Mouse (Mus musculus): ENCODE measurements at regions not wholly inside any gene's neighbourhood (a gene's known extent, or its start where the extent isn't known, plus 50 kb on each side); places are given as distances from the start of the nearest gene placed in this dataset.
A peak's percentile ranks its signal among the peaks of the same experiment; 100 is the strongest.

DNA sequence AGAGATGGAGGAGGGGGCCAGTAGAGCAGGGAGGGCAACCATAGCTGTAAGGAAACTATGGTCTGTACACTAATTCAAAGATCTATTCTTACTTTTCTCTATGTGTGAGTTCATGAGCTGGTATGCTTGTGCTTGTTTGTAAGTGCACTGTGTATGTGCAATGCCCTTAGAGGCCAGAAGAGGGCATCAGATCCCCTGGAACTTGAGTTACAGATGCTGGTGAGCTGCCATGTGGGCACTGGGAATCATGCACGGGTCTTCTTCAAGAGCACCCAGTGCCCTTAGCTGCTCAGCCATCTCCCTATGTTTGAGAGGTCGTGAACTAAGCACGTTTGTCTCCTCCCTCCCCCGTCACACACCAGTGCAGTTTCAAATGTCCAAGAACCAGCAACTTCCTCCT is 68.9 kb downstream of the Tbx3 start:
- no peak for DNase-seq (ENCODE audit: low spot score in 2 of 2)

DNA sequence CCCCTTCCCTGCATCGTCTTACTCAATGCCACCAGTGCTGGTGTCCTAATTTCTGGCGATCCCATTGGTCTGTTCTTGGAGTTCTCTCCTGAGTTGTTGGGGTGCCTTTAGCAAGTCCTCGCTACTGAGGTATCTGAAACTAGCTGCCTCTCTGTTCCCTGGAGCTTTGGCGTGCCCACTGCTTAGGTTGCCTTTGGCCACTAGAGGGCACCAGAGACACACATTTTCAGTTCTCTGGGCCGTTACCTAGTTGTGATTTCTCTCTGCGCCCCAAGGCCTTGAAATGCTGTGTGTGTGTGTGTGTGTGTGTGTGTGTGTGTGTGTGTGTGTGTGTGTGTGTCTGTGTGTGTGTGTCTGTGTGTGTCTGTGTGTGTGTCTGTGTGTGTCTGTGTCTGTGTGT is 70.6 kb downstream of the Tbx3 start:
- peak in 1 of 2 experiments; percentile 11 for DNase-seq (ENCODE audit: low spot score in 2 of 2)

- DNase-seq (ENCODE audit: low spot score in 2 of 2): no peak
Measured at GRCm38 (mm10) chr5:119743733-119744132, 73.3 kb downstream of the Tbx3 start.

- no peak for DNase-seq (ENCODE audit: low spot score in 2 of 2)
Measured at GRCm38 (mm10) chr5:119747038-119747437, 76.6 kb downstream of the Tbx3 start.

GRCm38 (mm10) chr5:119748667-119749066 is 78.2 kb downstream of the Tbx3 start:
- DNase-seq (ENCODE audit: low spot score in 2 of 2): no peak

DNA sequence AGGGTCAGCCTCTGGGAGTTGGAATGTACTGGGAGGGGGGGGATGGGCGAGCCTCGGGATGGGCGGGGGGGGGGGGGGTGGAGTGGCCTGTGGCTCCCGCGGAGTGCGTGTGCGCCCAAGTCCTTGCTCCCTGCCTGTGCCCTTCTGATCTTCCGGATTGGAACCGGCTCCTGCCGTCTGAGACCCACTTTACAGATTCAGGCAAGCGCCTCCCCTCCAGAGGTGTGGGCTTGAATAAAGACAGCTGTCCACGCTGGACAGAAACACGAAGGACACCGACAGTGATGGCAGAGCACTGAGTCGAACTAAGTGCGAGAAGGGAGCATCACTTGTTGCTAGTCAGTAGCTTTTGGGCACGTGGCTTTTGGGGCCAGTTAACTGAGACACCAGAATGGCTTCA is 78.7 kb downstream of the Tbx3 start:
- no peak for DNase-seq (ENCODE audit: low spot score in 2 of 2)

GRCm38 (mm10) chr5:119755782-119756181 is 76.7 kb upstream of the Tbx5 start:
- DNase-seq (ENCODE audit: low spot score in 2 of 2): no peak

DNA sequence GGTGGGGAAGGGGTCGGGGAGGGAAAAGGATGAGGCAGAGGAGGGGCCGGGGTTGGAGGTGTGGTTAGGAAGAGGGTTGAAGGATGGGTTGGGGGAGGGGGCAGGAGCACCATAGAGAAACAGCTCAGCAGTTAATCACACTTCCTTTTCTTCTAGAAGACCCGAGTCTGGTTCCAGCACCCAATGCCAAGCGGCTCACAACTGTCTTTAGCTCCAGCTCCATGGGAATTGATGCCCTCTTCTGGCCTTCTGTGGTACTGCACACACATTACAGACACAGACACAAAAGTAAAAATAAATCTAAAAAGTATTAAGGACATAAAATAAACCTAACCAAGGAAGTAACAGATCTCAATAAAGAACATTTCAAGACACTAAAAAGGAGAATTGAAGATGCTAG is 73.6 kb upstream of the Tbx5 start:
- no peak for DNase-seq (ENCODE audit: low spot score in 2 of 2)

GRCm38 (mm10) chr5:119762102-119762501 is 70.4 kb upstream of the Tbx5 start:
- no peak for DNase-seq (ENCODE audit: low spot score in 2 of 2)

DNA sequence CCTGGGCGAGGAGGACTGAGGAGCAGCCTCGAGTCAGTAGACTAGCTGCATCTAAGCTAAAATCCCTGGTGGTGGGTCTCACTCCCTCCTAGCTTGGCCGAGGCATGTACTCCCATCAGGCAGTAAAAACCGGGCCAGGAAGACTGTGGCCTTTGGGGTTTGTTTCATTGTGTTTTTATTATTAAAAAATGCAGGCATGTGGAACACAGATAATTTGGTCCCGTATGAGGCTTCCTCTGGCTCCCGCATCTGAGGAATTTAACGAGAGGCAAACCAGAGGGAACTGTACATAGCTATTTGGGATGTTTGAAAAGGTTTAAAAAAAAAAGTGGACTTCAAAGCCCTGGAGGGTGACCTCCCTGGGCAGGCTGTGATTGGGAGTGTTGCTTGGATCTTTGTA is 69.1 kb upstream of the Tbx5 start:
- DNase-seq (ENCODE audit: low spot score in 2 of 2): no peak

- DNase-seq (ENCODE audit: low spot score in 2 of 2): no peak
Measured at GRCm38 (mm10) chr5:119766372-119766771, 66.1 kb upstream of the Tbx5 start.

DNA sequence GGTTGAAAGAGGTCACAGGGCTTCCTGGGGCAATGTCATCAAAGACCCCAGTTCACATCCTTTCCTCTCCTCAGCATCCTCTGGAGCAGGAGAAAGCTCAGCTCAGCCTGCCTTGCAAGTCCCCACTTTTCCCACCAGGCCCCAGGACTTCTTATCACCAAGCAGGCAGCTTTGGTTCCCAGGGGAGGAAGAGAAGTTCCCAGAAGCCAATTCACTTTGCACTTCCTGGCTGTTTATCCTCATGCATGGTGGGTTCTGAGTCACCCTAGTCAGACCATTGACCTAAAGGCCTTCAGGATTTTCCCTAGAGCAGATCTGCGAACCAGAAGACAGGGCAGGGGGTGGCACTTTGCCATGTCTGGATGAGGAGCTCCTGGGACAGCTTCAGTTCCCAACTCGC is 61.5 kb upstream of the Tbx5 start:
- no peak for DNase-seq (ENCODE audit: low spot score in 2 of 2)

DNA sequence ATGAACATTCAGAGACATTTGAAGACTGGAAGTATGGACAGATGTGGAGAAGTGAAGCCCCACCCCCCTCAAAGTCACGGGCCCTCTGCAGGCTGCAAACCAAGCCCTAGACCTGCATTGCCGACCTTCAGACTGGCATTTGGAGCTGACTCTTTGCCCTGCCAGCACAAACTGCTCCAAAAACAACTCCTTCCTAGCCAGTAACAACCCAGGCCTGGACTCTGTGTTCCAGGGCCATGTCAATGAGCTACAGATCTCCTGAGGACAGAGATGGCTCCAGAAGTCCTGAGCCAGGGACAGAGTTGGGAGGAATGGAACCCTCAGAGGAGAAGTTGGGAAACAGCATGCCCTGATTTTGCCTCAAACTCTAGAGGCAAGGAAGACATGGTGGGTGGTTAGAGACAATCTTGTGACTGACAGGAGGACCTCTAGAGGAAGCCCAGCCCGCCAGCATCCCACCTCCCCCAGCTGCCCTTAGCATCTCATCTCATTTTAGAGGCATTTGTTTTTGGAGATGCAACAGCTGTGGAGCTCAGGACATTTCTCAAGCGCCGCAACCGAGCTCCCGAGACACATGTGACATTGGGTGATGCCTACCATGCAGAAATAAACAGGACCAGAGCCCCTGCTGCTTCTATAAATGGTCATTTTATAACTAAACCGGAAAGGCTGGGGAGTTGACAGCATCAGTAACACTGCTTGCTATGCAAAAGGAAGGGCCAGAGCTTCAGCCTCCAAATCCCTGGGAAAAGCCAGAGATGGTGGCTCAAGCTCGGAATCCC is 56.2 kb upstream of the Tbx5 start:
- no peak for DNase-seq (ENCODE audit: low spot score in 2 of 2)

DNA sequence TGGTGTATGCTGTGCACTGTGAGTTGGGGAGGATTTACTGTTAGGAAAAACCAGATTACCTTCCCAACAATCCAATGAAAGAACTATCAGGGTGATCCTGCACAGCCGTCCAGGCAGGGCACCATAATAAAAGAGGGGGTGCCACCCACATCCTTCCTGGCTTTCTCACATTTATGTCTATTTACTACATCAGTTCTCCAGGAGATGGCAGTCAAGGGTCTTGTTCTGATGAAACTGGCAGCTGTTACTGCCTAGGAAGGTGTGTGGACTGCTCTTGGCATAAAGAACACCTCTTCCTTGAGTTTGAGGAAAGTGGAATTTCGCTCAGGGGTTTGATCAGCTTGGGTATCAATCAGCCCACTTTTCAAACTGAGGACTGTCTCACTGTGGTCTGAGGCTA is 54.6 kb upstream of the Tbx5 start:
- DNase-seq (ENCODE audit: low spot score in 2 of 2): no peak

DNA sequence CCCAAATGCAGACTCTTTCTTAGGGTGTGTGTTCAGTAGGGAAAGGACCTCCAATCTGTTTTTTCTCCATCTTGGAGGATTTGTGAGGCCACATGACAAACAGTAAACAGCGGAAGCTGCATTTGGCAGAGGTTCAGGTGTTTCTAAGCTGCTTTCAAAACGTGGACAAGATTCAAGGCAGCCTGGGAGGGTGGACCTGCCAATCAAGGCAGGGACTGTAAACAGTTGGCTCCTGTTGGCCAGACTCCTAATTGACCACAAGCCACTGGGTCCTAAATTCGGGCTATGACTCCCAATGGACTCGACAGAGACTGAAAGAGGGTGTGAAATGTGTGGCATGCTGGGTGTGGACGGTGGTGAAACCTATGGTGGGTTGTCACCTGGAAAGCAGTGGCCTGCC is 51.1 kb upstream of the Tbx5 start:
- no peak for DNase-seq (ENCODE audit: low spot score in 2 of 2)

Measured in urinary bladder, adult 18-20 months (tissue).